Mouse (Mus musculus): ENCODE data around the gene Hist1h2be. TPM values are rescaled to one million over a fixed set of nuclear protein-coding genes. Genes with fewer than 3 reads are reported as not detected.
"Not testable (repeated sequence)": the region's sequence is repeated elsewhere in the genome, so short reads cannot be mapped to it uniquely, and the experiment has no call there.

Hist1h2be gene
- polyA plus RNA-seq, 1 experiment: 2.7 TPM

- TF ChIP-seq POLR2A (IDR thresholded peaks at IDR 0.05; ENCODE audit: borderline replicate concordance, extremely low read depth, low read depth, low read length): peak; percentile 81; the same call in 1 of the 2 replicates
- TF ChIP-seq CTCF (IDR thresholded peaks at IDR 0.05; ENCODE audit: insufficient read depth, low read length): 0 out of 2 replicates have a peak, but pooled peaks have one; percentile 12
- peak within 1 kb of the TSS; percentile 61 for H3K4me3 ChIP-seq (replicated peaks; ENCODE audit: extremely low read depth, low read depth, low read length)
- peak; percentile 74 for DNase-seq
- H3K4me1 ChIP-seq (ENCODE audit: control insufficient read depth, insufficient read depth, low read length): not testable (repeated sequence)
- under 1% methylated on average over 47 of the region's 47 CpGs for WGBS
These were observed 69.6 kb downstream of the Hist1h2be start, which contains the start of gene Hist1h4f for GRCm38 (mm10) chr13:23551146-23551834. Gene Hist1h4f (minus strand): TSS chr13:23551648.

GRCm38 (mm10) chr13:23550761-23551145, 70.2 kb downstream of the Hist1h2be start:
- DNase-seq: no peak
- Histone ChIP-seq H3K4me3 (replicated peaks; ENCODE audit: extremely low read depth, low read depth, low read length) (no peak overlapping the region), H3K4me1 (ENCODE audit: control insufficient read depth, insufficient read depth, low read length) (peaks cover 3% of the 10 kb centered on the region; the same call in 1 of the 2 replicates)
- 5% methylated on average over 3 of the region's 3 CpGs for WGBS
- no peak for TF ChIP-seq CTCF (IDR thresholded peaks at IDR 0.05; ENCODE audit: insufficient read depth, low read length)
- no peak for TF ChIP-seq POLR2A (IDR thresholded peaks at IDR 0.05; ENCODE audit: borderline replicate concordance, extremely low read depth, low read depth, low read length)

GRCm38 (mm10) chr13:23546694-23547093, 74.2 kb downstream of the Hist1h2be start:
- TF ChIP-seq POLR2A (IDR thresholded peaks at IDR 0.05; ENCODE audit: borderline replicate concordance, extremely low read depth, low read depth, low read length) (no peak), CTCF (IDR thresholded peaks at IDR 0.05; ENCODE audit: insufficient read depth, low read length) (no peak)
- WGBS: 72% methylated on average over 5 of the region's 5 CpGs
- DNase-seq: no peak
- Histone ChIP-seq H3K4me1 (ENCODE audit: control insufficient read depth, insufficient read depth, low read length) (peaks cover 2% of the 10 kb centered on the region; the same call in 1 of the 2 replicates), H3K4me3 (replicated peaks; ENCODE audit: extremely low read depth, low read depth, low read length) (no peak overlapping the region)

GRCm38 (mm10) chr13:23544787-23545120, 76.2 kb downstream of the Hist1h2be start:
- DNase-seq; H3K4me1 ChIP-seq (ENCODE audit: control insufficient read depth, insufficient read depth, low read length): not testable (repeated sequence)
- under 1% methylated on average over 13 of the region's 14 CpGs for WGBS
- peak overlapping the region; percentile 24 for H3K4me3 ChIP-seq (replicated peaks; ENCODE audit: extremely low read depth, low read depth, low read length)

- TF ChIP-seq POLR2A (IDR thresholded peaks at IDR 0.05; ENCODE audit: borderline replicate concordance, extremely low read depth, low read depth, low read length) (peak; percentile 84), CTCF (IDR thresholded peaks at IDR 0.05; ENCODE audit: insufficient read depth, low read length) (no peak)
- Histone ChIP-seq H3K4me3 (replicated peaks; ENCODE audit: extremely low read depth, low read depth, low read length) (peak within 1 kb of the TSS; percentile 71), H3K4me1 (ENCODE audit: control insufficient read depth, insufficient read depth, low read length) (peaks cover 2% of the 10 kb centered on the region; the same call in 1 of the 2 replicates)
- under 1% methylated on average over 35 of the region's 45 CpGs for WGBS
- DNase-seq: peak; percentile 71
These were observed 76.7 kb downstream of the Hist1h2be start, which contains the start of gene Hist1h3f for GRCm38 (mm10) chr13:23543965-23544786. Gene Hist1h3f (plus strand): TSS chr13:23544052.

- H3K4me3 ChIP-seq (replicated peaks; ENCODE audit: extremely low read depth, low read depth, low read length): peak within 1 kb of the TSS; percentile 71
- peak; percentile 67 for DNase-seq
- WGBS: under 1% methylated on average over 36 of the region's 42 CpGs
- not testable (repeated sequence) for H3K4me1 ChIP-seq (ENCODE audit: control insufficient read depth, insufficient read depth, low read length)
- peak; percentile 35; the same call in 1 of the 2 replicates for TF ChIP-seq POLR2A (IDR thresholded peaks at IDR 0.05; ENCODE audit: borderline replicate concordance, extremely low read depth, low read depth, low read length)
These were observed 77.8 kb downstream of the Hist1h2be start, which contains the start of gene Hist1h2bh for GRCm38 (mm10) chr13:23542999-23543607. Gene Hist1h2bh (minus strand): TSS chr13:23543392.

GRCm38 (mm10) chr13:23542225-23542980, 78.5 kb downstream of the Hist1h2be start:
- H3K4me3 ChIP-seq (replicated peaks; ENCODE audit: extremely low read depth, low read depth, low read length): peak overlapping the region; percentile 41
- DNase-seq; H3K4me1 ChIP-seq (ENCODE audit: control insufficient read depth, insufficient read depth, low read length): not testable (repeated sequence)
- 14% methylated on average over 3 of the region's 3 CpGs for WGBS

GRCm38 (mm10) chr13:23541497-23541896, 79.4 kb downstream of the Hist1h2be start:
- 88% methylated on average over 3 of the region's 3 CpGs for WGBS
- peaks cover 2% of the 10 kb centered on the region; the same call in 1 of the 2 replicates for H3K4me1 ChIP-seq (ENCODE audit: control insufficient read depth, insufficient read depth, low read length)
- DNase-seq: no peak

GRCm38 (mm10) chr13:23539821-23540220, 81.1 kb downstream of the Hist1h2be start:
- not testable (repeated sequence) for H3K4me3 ChIP-seq (replicated peaks; ENCODE audit: extremely low read depth, low read depth, low read length); DNase-seq; H3K4me1 ChIP-seq (ENCODE audit: control insufficient read depth, insufficient read depth, low read length)
- 58% methylated on average over 1 of the region's 1 CpGs for WGBS

More at GRCm38 (mm10) chr13:23541497-23541896, 79.4 kb downstream of the Hist1h2be start:
- no peak overlapping the region for H3K4me3 ChIP-seq (replicated peaks; ENCODE audit: extremely low read depth, low read depth, low read length)
- TF ChIP-seq POLR2A (IDR thresholded peaks at IDR 0.05; ENCODE audit: borderline replicate concordance, extremely low read depth, low read depth, low read length) (no peak), CTCF (IDR thresholded peaks at IDR 0.05; ENCODE audit: insufficient read depth, low read length) (no peak)

All from lung, adult 2 months (tissue).